Mouse (Mus musculus) lung, postnatal 0 days (tissue): Measurements from ENCODE around the gene Prss8. TPM values are rescaled to one million over a fixed set of nuclear protein-coding genes. Genes with fewer than 3 reads are reported as not detected.
A peak's percentile ranks its signal among the peaks of the same experiment; 100 is the strongest.

Experiments used
- ATAC-seq: fragments of 200-750 bp; cut with Nextera tagmentation; 2 replicates; pipeline ENCODE4 v1.8.0; 2017; ENCODE audit warnings: moderate library complexity
- DNase-seq: peaks from one replicate; pipeline ENCODE4 v3.0.0-alpha.2; 2016; ENCODE audit warnings: low spot score
- H3K27ac ChIP-seq: fragments of 300-500 bp; sonication (generic); 2 replicates; pipeline ENCODE4 v1.5.1; 2014; ENCODE audit warnings: antibody characterized with exemption, mild to moderate bottlenecking, low read length, mixed read lengths
- H3K27me3 ChIP-seq: fragments of 300-500 bp; sonication (generic); replicated peaks from 2 replicates; pipeline ENCODE4 v1.6.1; 2014; ENCODE audit warnings: low read length, mixed read lengths; ENCODE audit not compliant: insufficient read depth
- H3K36me3 ChIP-seq: fragments of 300-500 bp; sonication (generic); 2 replicates; pipeline ENCODE4 v1.6.1; 2014; ENCODE audit warnings: low read length, mixed read lengths; ENCODE audit not compliant: insufficient read depth
- H3K4me1 ChIP-seq: fragments of 300-500 bp; sonication (generic); 2 replicates; pipeline ENCODE4 v1.6.1; 2014; ENCODE audit warnings: antibody characterized with exemption, low read depth, low read length, mixed read lengths; ENCODE audit not compliant: insufficient read depth
- H3K4me2 ChIP-seq: fragments of 300-500 bp; sonication (generic); replicated peaks from 2 replicates; pipeline ENCODE4 v1.6.1; 2014; ENCODE audit warnings: low read depth, mild to moderate bottlenecking, low read length, moderate library complexity, mixed read lengths
- H3K4me3 ChIP-seq: fragments of 300-500 bp; sonication (generic); 2 replicates; pipeline ENCODE4 v1.5.1; 2014; ENCODE audit warnings: low read depth, low read length
- H3K9ac ChIP-seq: fragments of 300-500 bp; sonication (generic); replicated peaks from 2 replicates; pipeline ENCODE4 v1.6.1; 2014; ENCODE audit warnings: low read depth, mild to moderate bottlenecking
- H3K9me3 ChIP-seq: fragments of 300-500 bp; sonication (generic); 2 replicates; pipeline ENCODE4 v1.6.1; 2016; ENCODE audit warnings: low read length, mixed read lengths
- CTCF ChIP-seq: IDR thresholded peaks from 2 replicates; pipeline ENCODE4 v1.5.1; 2016; ENCODE audit warnings: antibody characterized with exemption, mild to moderate bottlenecking
- EP300 ChIP-seq: IDR thresholded peaks from 2 replicates; pipeline ENCODE4 v1.6.1; 2016; ENCODE audit warnings: antibody characterized with exemption, mild to moderate bottlenecking, control low read depth
- WGBS: fragments of 180-500 bp; shearing (Covaris S2); extraction: QIAGEN DNeasy Blood & Tissue Kit; methylation state at CpG from one replicate; pipeline ENCODE4 v1.1.7; 2014; 5-methylcytosine and 5-hydroxymethylcytosine counted together
- polyA plus RNA-seq: library from polyadenylated mRNA; unstranded; fragments of >200 nt; fragmentation: Nextera tagmentation; extraction: Ambion mirVana; gene quantifications from 2 replicates; pipeline ENCODE4 v1.2.1, GENCODE M21; 2015

Gene Prss8
- polyA plus RNA-seq, 1 experiment from 2014 or later, result 152 TPM

DNA sequence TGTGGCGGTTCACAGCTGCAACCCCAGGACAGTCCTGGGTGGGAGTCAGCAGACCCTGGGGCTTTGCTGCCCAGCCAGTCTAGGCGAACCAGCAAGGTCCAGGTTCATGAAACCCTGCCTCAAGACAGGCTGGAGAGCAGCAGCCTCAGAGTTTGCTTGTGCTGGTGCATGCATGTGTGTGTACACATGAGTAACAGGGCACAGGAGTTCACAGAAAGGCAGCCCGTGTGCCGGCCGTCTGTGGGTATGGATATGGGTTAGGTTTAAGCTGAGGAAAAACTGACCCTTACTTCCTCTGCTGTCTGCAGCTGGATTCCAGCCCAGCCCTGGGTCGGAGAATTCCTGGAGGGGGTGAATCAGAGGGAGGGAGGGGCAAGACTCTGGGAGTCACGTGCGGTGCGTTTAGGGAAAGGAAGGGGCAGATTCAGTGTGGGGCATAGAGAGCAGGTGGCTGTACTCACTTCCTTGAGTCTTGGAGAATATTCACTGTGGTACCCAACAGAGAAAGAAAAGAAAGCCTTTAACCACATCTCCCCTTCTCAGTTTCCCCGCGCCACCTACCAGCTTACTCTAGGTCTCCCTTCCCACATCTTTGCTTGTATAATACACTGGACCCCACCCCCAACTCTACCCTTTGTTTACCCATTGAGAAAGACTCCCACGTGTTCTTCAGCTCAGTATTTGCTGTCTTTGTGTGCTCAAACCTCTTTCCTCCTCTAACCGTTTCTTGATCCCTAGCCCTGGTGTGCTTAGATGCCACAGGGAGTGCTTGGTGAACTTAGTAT is 1.6 kb upstream of the Prss8 start:
- ATAC-seq (peak; percentile 34), DNase-seq (peak; percentile 86)
- Histone ChIP-seq H3K4me3 (no peak overlapping the region), H3K9me3 (no peaks in the 10 kb centered on the region), H3K9ac (no peak overlapping the region), H3K27ac (peak overlapping the region; percentile 95), H3K4me2 (peak overlapping the region; percentile 30), H3K4me1 (peaks cover 10% of the 10 kb centered on the region; the same call in 1 of the 2 replicates), H3K36me3 (no peaks in the 10 kb centered on the region), H3K27me3 (no peaks in the 10 kb centered on the region)
- 18% methylated on average over 13 of the region's 13 CpGs for WGBS
- peak; percentile 59 for TF ChIP-seq EP300
- TF ChIP-seq CTCF, result no peak

DNA sequence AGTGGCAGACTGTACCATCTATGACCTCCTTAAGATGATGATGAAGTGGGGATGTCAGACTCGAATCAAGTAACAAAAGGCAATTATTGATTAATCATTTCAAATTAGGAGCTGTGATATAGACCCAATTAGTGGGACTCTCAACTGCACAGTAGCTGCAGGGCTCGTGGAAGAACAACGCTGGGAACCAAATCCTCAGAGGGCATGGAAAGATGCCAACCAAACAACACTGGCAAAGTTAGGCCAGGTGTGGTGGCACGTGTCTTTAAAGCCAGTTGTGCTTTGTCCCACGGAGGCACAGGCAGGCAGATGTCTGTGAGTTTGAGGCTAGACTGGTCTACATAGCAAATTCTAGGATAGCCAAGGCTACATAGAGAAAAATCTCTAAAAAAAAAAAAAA is 732 bp upstream of the Prss8 start:
- no peaks in the 10 kb centered on the region for H3K9me3 ChIP-seq
- H3K4me3 ChIP-seq, result no peak overlapping the region
- H3K4me2 ChIP-seq, result peak overlapping the region; percentile 39
- peak overlapping the region; percentile 95 for H3K27ac ChIP-seq
- H3K27me3 ChIP-seq, result no peaks in the 10 kb centered on the region
- TF ChIP-seq EP300 (no peak), CTCF (no peak)
- no peak for ATAC-seq
- no peak overlapping the region for H3K9ac ChIP-seq
- DNase-seq, result no peak
- 60% methylated on average over 5 of the region's 5 CpGs for WGBS
- H3K36me3 ChIP-seq, result no peaks in the 10 kb centered on the region
- peaks cover 4% of the 10 kb centered on the region; the same call in 1 of the 2 replicates for H3K4me1 ChIP-seq

DNA sequence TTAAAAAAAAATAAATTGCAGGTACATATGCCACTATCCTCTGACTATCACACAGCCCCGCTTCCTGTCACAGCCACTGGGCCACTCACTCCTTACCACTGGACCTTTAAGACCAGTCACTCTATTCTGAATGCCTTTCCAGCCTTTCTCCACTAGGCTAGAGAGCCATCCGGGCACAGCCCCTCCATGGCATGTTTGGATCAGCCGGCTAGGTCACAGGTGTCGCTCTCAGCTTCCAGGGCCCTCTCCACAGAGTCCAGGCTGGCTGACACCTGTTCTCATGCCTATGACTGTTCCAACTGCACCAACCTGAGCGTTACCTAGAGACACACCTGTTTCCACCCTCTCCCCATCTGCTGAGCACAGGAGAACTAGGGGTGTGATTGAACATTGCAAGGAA is 1.3 kb downstream of the Prss8 start:
- Histone ChIP-seq H3K9me3 (no peaks in the 10 kb centered on the region), H3K27me3 (no peaks in the 10 kb centered on the region), H3K27ac (peak overlapping the region; percentile 95), H3K9ac (peak overlapping the region; percentile 82), H3K4me2 (peak overlapping the region; percentile 63), H3K36me3 (0 out of 2 replicates have a peak, but pooled peaks cover 10% of the 10 kb centered on the region), H3K4me1 (peaks cover 4% of the 10 kb centered on the region; the same call in 1 of the 2 replicates), H3K4me3 (peak overlapping the region; percentile 53)
- 36% methylated on average over 5 of the region's 5 CpGs for WGBS
- peak; percentile 23 for ATAC-seq
- DNase-seq, result peak; percentile 74
- TF ChIP-seq CTCF (peak; percentile 45), EP300 (peak; percentile 21; the same call in 1 of the 2 replicates)

DNA sequence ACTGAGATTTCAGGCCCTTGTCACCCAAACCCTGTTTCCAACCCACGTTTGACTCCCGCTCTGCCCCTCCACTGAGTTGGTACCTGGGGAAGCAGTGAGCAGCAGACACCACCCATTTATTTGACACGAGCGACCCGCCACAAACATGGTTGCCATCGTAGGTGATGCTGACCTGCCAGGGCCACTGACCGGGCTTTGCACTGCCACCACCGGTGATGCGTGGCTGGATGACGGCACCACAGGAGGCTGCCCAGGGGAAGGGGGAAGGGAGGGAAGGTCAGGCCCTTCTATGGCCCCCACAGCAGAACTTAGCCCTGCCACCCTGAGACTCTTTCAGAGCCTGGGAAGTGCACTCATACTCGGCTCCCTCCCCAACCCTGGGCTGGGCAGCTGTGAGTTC is 2.2 kb downstream of the Prss8 start:
- DNase-seq, result no peak
- Histone ChIP-seq H3K4me2 (peak overlapping the region; percentile 63), H3K27me3 (no peaks in the 10 kb centered on the region), H3K9ac (peak overlapping the region; percentile 82), H3K27ac (peak overlapping the region; percentile 95), H3K9me3 (no peaks in the 10 kb centered on the region), H3K4me1 (peaks cover 4% of the 10 kb centered on the region; the same call in 1 of the 2 replicates), H3K4me3 (peak overlapping the region; percentile 53), H3K36me3 (0 out of 2 replicates have a peak, but pooled peaks cover 12% of the 10 kb centered on the region)
- no peak for ATAC-seq
- no peak for TF ChIP-seq CTCF
- TF ChIP-seq EP300, result no peak
- WGBS, result 70% methylated on average over 11 of the region's 11 CpGs

DNA sequence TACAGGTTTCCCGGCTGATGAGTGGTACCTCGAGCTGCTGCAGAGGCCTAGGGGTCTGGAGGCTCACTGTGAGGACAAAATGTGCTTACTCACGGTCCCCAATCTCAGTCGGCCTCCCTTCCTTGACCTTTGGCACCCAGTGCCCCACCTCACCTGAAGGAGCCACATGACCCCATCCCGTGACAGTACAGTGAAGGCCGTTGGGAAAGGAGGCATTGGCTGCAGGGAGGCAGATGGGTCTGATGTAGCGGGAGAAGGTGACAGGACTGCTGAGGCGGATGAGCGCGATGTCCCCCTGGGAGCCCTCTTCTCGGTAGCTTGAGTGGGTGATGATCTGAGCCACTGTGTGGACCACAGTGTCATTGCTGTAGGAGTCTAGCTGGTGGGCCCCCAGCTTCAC is 3.1 kb downstream of the Prss8 start:
- H3K9me3 ChIP-seq, result no peaks in the 10 kb centered on the region
- ATAC-seq (no peak), DNase-seq (no peak)
- WGBS, result 66% methylated on average over 11 of the region's 11 CpGs
- 0 out of 2 replicates have a peak overlapping the region, but pooled peaks have one; percentile 53 for H3K4me3 ChIP-seq
- TF ChIP-seq EP300 (no peak), CTCF (no peak)
- peak overlapping the region; percentile 63 for H3K4me2 ChIP-seq
- H3K27me3 ChIP-seq, result no peaks in the 10 kb centered on the region
- 0 out of 2 replicates have a peak overlapping the region, but pooled peaks have one; percentile 8 for H3K9ac ChIP-seq
- peaks cover 8% of the 10 kb centered on the region; the same call in 1 of the 2 replicates for H3K4me1 ChIP-seq
- 0 out of 2 replicates have a peak, but pooled peaks cover 12% of the 10 kb centered on the region for H3K36me3 ChIP-seq
- H3K27ac ChIP-seq, result peak overlapping the region; percentile 95

DNA sequence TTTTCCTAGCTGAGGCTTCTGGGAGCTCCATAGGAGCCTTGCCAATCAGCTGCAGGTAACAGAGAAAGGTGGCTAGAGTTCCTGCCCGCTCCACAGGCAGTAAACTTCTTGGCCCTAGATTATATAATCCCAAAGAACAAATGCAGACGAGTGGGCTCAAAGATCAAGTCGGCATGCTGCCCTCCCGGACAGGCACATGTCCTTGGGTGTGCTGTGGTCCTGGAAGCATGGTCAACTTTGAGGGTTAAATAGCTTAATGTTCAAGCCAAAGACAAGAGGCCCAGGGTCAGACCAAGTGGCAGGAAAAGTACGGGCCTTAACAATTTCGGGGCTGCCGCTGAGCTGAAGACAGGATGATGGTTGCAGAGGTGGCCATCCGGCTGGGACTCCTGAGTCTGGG is 3.8 kb downstream of the Prss8 start:
- no peak for ATAC-seq
- peak overlapping the region; percentile 8; the same call in 1 of the 2 replicates for H3K4me3 ChIP-seq
- H3K9me3 ChIP-seq, result no peaks in the 10 kb centered on the region
- peaks cover 4% of the 10 kb centered on the region; the same call in 1 of the 2 replicates for H3K4me1 ChIP-seq
- H3K36me3 ChIP-seq, result 0 out of 2 replicates have a peak, but pooled peaks cover 12% of the 10 kb centered on the region
- H3K27ac ChIP-seq, result peak overlapping the region; percentile 95
- TF ChIP-seq EP300 (no peak), CTCF (no peak)
- H3K4me2 ChIP-seq, result peak overlapping the region; percentile 63
- H3K27me3 ChIP-seq, result no peaks in the 10 kb centered on the region
- no peak for DNase-seq
- H3K9ac ChIP-seq, result 0 out of 2 replicates have a peak overlapping the region, but pooled peaks have one; percentile 16
- 71% methylated on average over 8 of the region's 8 CpGs for WGBS
